Mouse (Mus musculus) CD4-positive, CD25-positive, alpha-beta regulatory T cell, adult 9 weeks (primary cell): ENCODE data around the gene Ccdc88a. TPM values are rescaled to one million over a fixed set of nuclear protein-coding genes. Genes with fewer than 3 reads are reported as not detected.

ENCODE experiments used
- polyA plus RNA-seq: library from polyadenylated mRNA; unstranded; fragments of 100-300 nt; shearing (Covaris generic); gene quantifications from one replicate; pipeline ENCODE4 v1.2.1, GENCODE M21; 2017

Gene Ccdc88a
- 0.57 TPM for polyA plus RNA-seq

DNA sequence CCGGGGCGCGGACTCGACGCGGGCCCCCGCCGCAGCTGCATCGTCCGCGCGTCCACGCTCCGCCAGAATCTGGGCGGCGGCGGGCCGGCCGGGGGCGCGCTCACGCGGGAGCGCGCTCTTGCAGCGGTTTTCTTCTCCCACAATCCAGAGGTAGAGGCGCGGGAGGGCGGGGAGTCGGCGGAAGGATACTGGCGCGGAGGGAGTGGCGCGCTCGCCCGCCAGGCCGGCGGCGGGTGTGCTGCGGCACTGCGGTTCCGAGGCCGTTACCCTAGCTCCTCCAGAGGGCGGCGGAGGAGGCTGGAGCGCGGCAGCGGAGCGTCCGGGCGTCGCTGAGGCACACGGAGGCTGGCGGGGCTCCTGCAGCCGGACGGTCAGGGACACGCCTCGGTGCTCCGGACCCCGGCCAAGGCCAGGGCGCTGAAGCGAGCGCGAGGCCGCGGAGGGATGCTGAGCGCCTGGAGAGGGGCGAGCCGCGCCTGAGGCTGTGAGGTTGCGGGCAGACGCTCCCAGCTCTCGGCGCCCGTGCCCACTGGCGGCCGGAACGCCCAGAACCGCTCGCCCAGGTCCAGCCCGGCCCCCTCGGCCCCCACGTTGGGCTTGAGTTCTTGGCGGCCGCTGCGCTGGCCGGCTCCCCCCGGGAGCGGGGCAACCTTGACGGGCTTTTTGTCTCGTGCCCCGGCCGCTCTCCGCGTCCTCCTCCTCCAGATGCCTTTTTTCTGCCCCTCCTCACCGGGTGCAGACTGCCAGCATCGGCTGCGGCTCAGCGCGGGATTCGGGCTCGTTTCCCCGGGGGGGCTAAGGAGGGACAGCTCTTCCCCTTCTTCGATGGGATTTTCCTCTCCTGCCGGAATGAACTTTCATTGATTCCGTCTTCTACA lies at the start of gene Ccdc88a:
TSS of gene Ccdc88a (plus strand) at position 263 of the 878 bp plus-strand sequence.

DNA sequence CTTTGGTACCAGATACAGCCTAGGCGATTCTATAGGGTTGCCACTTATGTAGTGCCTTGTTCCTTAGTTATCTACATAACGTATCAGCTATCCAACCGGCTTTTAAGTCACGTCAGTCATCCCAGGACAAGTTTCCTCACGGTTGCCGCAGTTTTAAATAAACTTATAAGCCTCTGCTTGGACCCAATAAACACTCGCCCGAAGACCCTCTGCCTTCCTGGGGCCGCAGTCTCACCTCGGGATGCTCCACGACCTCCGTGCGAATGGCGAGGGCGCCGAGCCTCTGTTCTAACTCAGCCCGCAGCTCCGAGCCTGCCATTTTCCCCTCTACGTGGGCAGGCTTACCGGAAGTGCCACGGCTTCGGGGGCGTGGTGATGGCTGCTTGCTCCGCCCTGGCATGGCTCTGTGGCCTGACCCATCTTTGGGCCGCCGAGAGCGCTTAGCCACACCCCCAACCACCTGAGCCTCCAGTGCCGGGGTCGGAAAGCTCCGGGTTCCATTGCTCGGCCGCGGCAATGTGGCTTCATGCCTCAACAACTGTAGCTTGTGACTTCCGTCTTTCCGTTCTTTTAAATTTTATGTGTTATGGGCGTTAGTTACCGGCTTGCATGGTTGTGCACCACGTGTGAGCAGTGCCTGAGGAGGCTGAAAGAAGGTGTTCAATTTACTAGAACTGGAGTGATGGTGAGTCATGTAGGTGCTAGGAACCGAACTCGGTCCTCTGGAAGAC lies 141.4 kb downstream of the Ccdc88a start, which contains the start of gene Prorsd1:
TSS of gene Prorsd1 (minus strand) at position 352 of the 731 bp plus-strand sequence.

DNA sequence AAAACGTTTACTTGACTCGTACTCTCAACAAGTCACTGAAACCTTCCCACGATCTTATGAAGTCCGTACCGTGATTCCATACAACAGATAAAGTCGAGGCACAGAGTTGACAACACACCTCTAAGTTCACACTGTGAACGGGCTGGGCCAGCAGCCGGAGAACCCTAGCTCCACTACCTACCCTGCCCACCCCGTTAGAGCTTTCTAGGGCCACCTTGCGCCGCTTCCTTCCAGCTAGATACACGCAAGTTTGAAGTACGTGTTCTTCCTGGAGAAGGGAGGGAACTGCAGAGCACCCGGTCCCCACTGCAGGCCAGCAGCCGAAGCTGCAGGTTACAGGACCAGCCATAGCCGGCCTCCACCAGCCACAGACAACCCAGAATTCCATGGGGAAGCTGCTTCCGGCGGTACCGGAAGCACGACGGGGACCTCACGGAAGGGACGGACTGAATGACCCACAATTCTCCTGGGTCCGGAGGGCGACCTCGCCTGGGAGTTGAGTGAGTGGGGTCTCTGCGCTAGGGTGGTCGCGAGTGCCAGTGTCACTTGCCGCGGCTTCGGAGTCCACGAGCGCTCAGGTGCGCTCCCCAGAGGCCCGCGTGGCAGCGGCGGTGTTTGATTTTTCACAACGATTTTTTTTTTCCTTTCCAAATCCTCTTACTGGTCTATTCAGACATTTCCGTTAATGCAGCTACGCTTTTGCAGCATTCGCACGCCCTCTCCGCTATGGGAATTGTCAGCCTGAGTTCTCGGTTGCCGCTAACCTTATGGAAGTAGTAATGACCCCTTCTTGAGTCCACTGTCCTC lies 152.7 kb downstream of the Ccdc88a start, which contains the start of gene Mtif2:
TSS of gene Mtif2 (plus strand) at position 421 of the 807 bp plus-strand sequence.

DNA sequence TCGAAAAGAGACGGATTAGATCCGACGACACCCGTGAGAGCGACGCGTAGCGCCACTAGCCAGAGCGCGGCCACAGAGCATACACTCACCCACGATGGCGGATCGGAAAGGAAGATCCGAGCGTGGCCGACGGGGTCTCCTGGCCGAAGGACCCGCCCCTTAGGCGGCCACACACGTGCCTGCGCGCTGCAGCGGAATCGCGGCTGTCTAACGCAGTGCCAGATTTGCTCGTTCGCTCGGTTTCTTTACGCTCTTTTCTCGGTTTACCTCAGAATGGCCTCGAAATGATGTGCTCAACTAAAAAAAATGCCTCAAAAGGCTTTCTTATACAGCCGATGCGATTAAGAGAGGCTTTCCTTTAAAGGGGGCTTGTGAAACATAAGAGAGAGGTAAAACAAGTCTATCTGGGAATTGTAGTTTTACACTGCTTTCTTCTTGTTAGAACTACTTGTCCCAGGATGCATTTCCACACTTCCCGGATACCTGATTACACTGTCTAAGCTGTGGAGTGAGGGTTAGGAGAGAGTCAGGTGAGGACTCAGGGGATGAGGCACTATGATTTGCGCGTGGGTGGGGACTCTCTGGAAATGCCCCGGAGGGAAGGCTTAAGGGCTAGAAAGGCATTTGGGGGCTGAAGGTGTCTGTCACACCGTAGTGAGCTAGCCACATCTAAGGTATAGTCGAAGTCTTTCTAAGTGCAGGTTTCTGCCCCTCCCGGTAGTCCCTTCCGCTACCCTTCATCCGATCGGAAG lies 174.5 kb downstream of the Ccdc88a start, which contains the start of the genes Clhc1 and Rps27a:
TSS of gene Clhc1 (plus strand) at position 199 of the 752 bp plus-strand sequence.
TSS of gene Rps27a (minus strand) at position 358 of the 752 bp plus-strand sequence.

Other genes with a start within 250 kb of the Ccdc88a start
- gene Pnpt1, start 242.9 kb upstream of the Ccdc88a start, polyA plus RNA-seq = 44.6 TPM
- 237 TPM for gene Ppp4r3b, start 200.8 kb upstream of the Ccdc88a start, polyA plus RNA-seq
- 40.6 TPM for gene Cfap36, start 126.2 kb upstream of the Ccdc88a start, polyA plus RNA-seq
- 50.8 TPM for gene Prorsd1, start 141.4 kb downstream of the Ccdc88a start, polyA plus RNA-seq
- gene Mtif2, start 152.8 kb downstream of the Ccdc88a start, polyA plus RNA-seq = 63.2 TPM
- 1.4 TPM for gene Clhc1, start 174.3 kb downstream of the Ccdc88a start, polyA plus RNA-seq
- 635 TPM for gene Rps27a, start 174.5 kb downstream of the Ccdc88a start, polyA plus RNA-seq